15 mouse cellular contexts compared by ENCODE assay signal in the genomic region with DNA sequence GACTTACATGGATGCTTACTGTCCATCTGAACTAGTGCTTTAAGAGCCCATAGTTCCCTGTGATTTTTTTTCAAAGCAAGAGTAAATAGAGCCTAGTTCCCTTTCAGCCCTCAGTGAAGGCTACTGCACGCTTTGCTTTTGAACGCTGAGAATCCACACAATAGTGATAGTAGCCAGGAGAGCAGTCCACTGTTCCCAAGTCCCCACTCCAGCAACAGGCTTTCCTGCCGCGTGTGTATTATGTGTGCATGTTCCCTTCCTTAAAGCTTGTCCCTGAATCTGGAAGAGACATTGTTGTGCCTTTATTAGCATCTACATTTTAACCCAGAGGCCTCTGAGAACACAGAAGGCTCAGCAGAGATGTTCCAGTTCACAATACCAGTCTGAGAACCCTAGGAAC.
"Had no signal": no experiment of that assay in that cellular context is flagged by ENCODE, and none has a peak within 500 bp of the region (broad histone marks: within the 10 kb centered on the region; RNA-seq: fewer than 3 reads in every experiment).

No protein-coding gene starts in this region.

- H3K27ac ChIP-seq: limb, embryonic 13.5 days; liver, embryonic 12.5 days; liver, embryonic 15.5 days; lung, embryonic 15.5 days had no signal

- DNase-seq: kidney, adult 9 months; kidney, postnatal 14 days; kidney, postnatal 4 days; left cerebral cortex, postnatal 4 days; liver; lung, adult 18-20 months; lung, postnatal 10 days; lung, postnatal 36 days; midbrain, embryonic 14.5 days; thymus, adult 18-20 months; thymus, postnatal 36 days had no signal

- H3K36me3 ChIP-seq: limb, embryonic 13.5 days; liver, embryonic 12.5 days; liver, embryonic 15.5 days; lung, embryonic 15.5 days had no signal

- H3K9ac ChIP-seq: limb, embryonic 13.5 days; liver, embryonic 12.5 days; liver, embryonic 15.5 days; lung, embryonic 15.5 days had no signal

- H3K4me3 ChIP-seq: limb, embryonic 13.5 days; liver, embryonic 12.5 days; liver, embryonic 15.5 days; lung, embryonic 15.5 days had no signal

- H3K9me3 ChIP-seq: limb, embryonic 13.5 days; liver, embryonic 12.5 days; liver, embryonic 15.5 days; lung, embryonic 15.5 days had no signal

- H3K4me2 ChIP-seq: limb, embryonic 13.5 days; liver, embryonic 12.5 days; liver, embryonic 15.5 days; lung, embryonic 15.5 days had no signal

- H3K4me1 ChIP-seq: liver, embryonic 12.5 days; liver, embryonic 15.5 days had no signal

- ATAC-seq: liver, embryonic 12.5 days had no signal
